Mouse (Mus musculus) ES-Bruce4 (cell line): ENCODE data around the gene Poglut1. TPM values are rescaled to one million over a fixed set of nuclear protein-coding genes. Genes with fewer than 3 reads are reported as not detected.

Experiments used
- H3K27ac ChIP-seq: 2 replicates; pipeline ENCODE4 v1.5.1; 2012; ENCODE audit warnings: low read length, inconsistent platforms; ENCODE audit not compliant: insufficient read depth
- H3K27me3 ChIP-seq: 2 replicates; pipeline ENCODE4 v1.6.1; 2012; ENCODE audit warnings: mild to moderate bottlenecking, low read length, inconsistent platforms; ENCODE audit not compliant: control insufficient read depth, poor library complexity, insufficient read depth, severe bottlenecking
- H3K36me3 ChIP-seq: 2 replicates; pipeline ENCODE4 v1.6.1; 2012; ENCODE audit warnings: inconsistent platforms, mild to moderate bottlenecking, low read length, moderate library complexity; ENCODE audit not compliant: control insufficient read depth, poor library complexity, insufficient read depth, severe bottlenecking
- H3K4me1 ChIP-seq: one replicate; pipeline ENCODE4 v1.8.1; 2011; ENCODE audit warnings: low read length; ENCODE audit not compliant: control insufficient read depth, insufficient read depth
- H3K4me3 ChIP-seq: 2 replicates; pipeline ENCODE4 v1.5.1; 2011; ENCODE audit warnings: low read depth, mild to moderate bottlenecking, low read length
- H3K9ac ChIP-seq: 2 replicates; pipeline ENCODE4 v1.6.1; 2012; ENCODE audit warnings: low read depth, mild to moderate bottlenecking, inconsistent platforms; ENCODE audit not compliant: poor library complexity, severe bottlenecking
- H3K9me3 ChIP-seq: replicated peaks from 2 replicates; pipeline ENCODE4 v1.6.1; 2012; ENCODE audit warnings: mild to moderate bottlenecking, low read length, inconsistent platforms; ENCODE audit not compliant: control insufficient read depth, poor library complexity, insufficient read depth, severe bottlenecking
- CTCF ChIP-seq: IDR thresholded peaks from one replicate; pipeline ENCODE4 v1.8.1; 2011; ENCODE audit warnings: low read depth, low read length
- EP300 ChIP-seq: IDR thresholded peaks from 2 replicates; pipeline ENCODE4 v1.6.1; 2011; ENCODE audit warnings: low read depth, low read length; ENCODE audit not compliant: insufficient read depth
- POLR2A ChIP-seq: IDR thresholded peaks from one replicate; pipeline ENCODE4 v1.8.1; 2011; ENCODE audit warnings: low read length; ENCODE audit not compliant: insufficient read depth
- polyA plus RNA-seq: library from polyadenylated mRNA; stranded (reverse); fragments of >200 nt; gene quantifications from 2 replicates; pipeline ENCODE4 v1.2.4, GENCODE M21; 2011; ENCODE audit warnings: low read depth; ENCODE audit not compliant: missing spikeins, insufficient read depth, insufficient read length

Poglut1 gene
- polyA plus RNA-seq, 1 experiment: 99.5 TPM

GRCm38 (mm10) chr16:38592946-38593345 is 42.9 kb upstream of the Poglut1 start:
- Histone ChIP-seq H3K4me1 (no peaks in the 10 kb centered on the region), H3K9ac (no peak overlapping the region), H3K27me3 (no peaks in the 10 kb centered on the region), H3K9me3 (no peaks in the 10 kb centered on the region), H3K27ac (no peak overlapping the region), H3K36me3 (peaks cover 41% of the 10 kb centered on the region), H3K4me3 (no peak overlapping the region)
- no peak for TF ChIP-seq CTCF
- TF ChIP-seq EP300: no peak
- TF ChIP-seq POLR2A: no peak

GRCm38 (mm10) chr16:38592026-38592678 is 42.1 kb upstream of the Poglut1 start:
- Histone ChIP-seq H3K9me3 (no peaks in the 10 kb centered on the region), H3K27me3 (no peaks in the 10 kb centered on the region), H3K4me1 (no peaks in the 10 kb centered on the region), H3K4me3 (no peak overlapping the region), H3K27ac (no peak overlapping the region), H3K9ac (no peak overlapping the region), H3K36me3 (peaks cover 49% of the 10 kb centered on the region)
- no peak for TF ChIP-seq EP300

- Histone ChIP-seq H3K4me3 (no peak overlapping the region), H3K27ac (no peak overlapping the region), H3K9ac (no peak overlapping the region), H3K4me1 (no peaks in the 10 kb centered on the region), H3K9me3 (no peaks in the 10 kb centered on the region), H3K36me3 (peaks cover 54% of the 10 kb centered on the region), H3K27me3 (no peaks in the 10 kb centered on the region)
- TF ChIP-seq CTCF: no peak
Measured at GRCm38 (mm10) chr16:38591506-38591905, 41.4 kb upstream of the Poglut1 start.

GRCm38 (mm10) chr16:38587572-38587971 is 37.5 kb upstream of the Poglut1 start:
- Histone ChIP-seq H3K9ac (no peak overlapping the region), H3K9me3 (no peaks in the 10 kb centered on the region), H3K4me3 (no peak overlapping the region), H3K36me3 (peaks cover 89% of the 10 kb centered on the region), H3K27ac (no peak overlapping the region), H3K4me1 (no peaks in the 10 kb centered on the region), H3K27me3 (no peaks in the 10 kb centered on the region)
- TF ChIP-seq EP300 (no peak), CTCF (no peak), POLR2A (no peak)

- Histone ChIP-seq H3K9ac (no peak overlapping the region), H3K9me3 (no peaks in the 10 kb centered on the region), H3K27me3 (no peaks in the 10 kb centered on the region), H3K4me3 (no peak overlapping the region), H3K36me3 (peaks cover 89% of the 10 kb centered on the region), H3K27ac (no peak overlapping the region), H3K4me1 (no peaks in the 10 kb centered on the region)
- TF ChIP-seq CTCF (no peak), EP300 (no peak), POLR2A (no peak)
Measured at GRCm38 (mm10) chr16:38587163-38587562, 37.1 kb upstream of the Poglut1 start.

GRCm38 (mm10) chr16:38585186-38585585 is 35.1 kb upstream of the Poglut1 start:
- TF ChIP-seq CTCF: no peak
- TF ChIP-seq EP300: no peak
- TF ChIP-seq POLR2A: no peak
- H3K36me3 ChIP-seq: peaks cover 89% of the 10 kb centered on the region
- H3K27ac ChIP-seq: no peak overlapping the region
- H3K4me1 ChIP-seq: no peaks in the 10 kb centered on the region
- H3K9me3 ChIP-seq: no peaks in the 10 kb centered on the region
- no peak overlapping the region for H3K9ac ChIP-seq
- no peak overlapping the region for H3K4me3 ChIP-seq
- H3K27me3 ChIP-seq: no peaks in the 10 kb centered on the region
